Mouse (Mus musculus): Measurements from ENCODE around the gene Agtpbp1. TPM values are rescaled to one million over a fixed set of nuclear protein-coding genes. Genes with fewer than 3 reads are reported as not detected.

The Agtpbp1 gene
- polyA plus RNA-seq, 1 experiment from 2014 or later = 21.3 TPM

- H3K27ac ChIP-seq = no peak overlapping the region
- H3K27me3 ChIP-seq = no peaks in the 10 kb centered on the region
- H3K4me2 ChIP-seq (replicated peaks) = no peak overlapping the region
- H3K4me3 ChIP-seq = no peak overlapping the region
- no peak for ATAC-seq (ENCODE audit: insufficient number of reproducible peaks, insufficient read depth, low FRiP score, low TSS enrichment)
- WGBS = 90% methylated on average over 4 of the region's 4 CpGs
- H3K9ac ChIP-seq = no peak overlapping the region
- H3K36me3 ChIP-seq = no peaks in the 10 kb centered on the region
- no peaks in the 10 kb centered on the region for H3K9me3 ChIP-seq
- H3K4me1 ChIP-seq = no peaks in the 10 kb centered on the region
These were observed 172.4 kb downstream of the Agtpbp1 start for GRCm38 (mm10) chr13:59412672-59413071.

GRCm38 (mm10) chr13:59407182-59407581, 177.8 kb downstream of the Agtpbp1 start:
- no peak overlapping the region for H3K4me3 ChIP-seq

GRCm38 (mm10) chr13:59402026-59402775, 182.8 kb downstream of the Agtpbp1 start:
- 81% methylated on average over 14 of the region's 14 CpGs for WGBS
- ATAC-seq (ENCODE audit: insufficient number of reproducible peaks, insufficient read depth, low FRiP score, low TSS enrichment) = no peak
- Histone ChIP-seq H3K9me3 (no peaks in the 10 kb centered on the region), H3K4me2 (replicated peaks) (no peak overlapping the region), H3K9ac (no peak overlapping the region), H3K4me1 (no peaks in the 10 kb centered on the region), H3K4me3 (no peak overlapping the region), H3K36me3 (no peaks in the 10 kb centered on the region), H3K27ac (no peak overlapping the region), H3K27me3 (no peaks in the 10 kb centered on the region)

More at GRCm38 (mm10) chr13:59407182-59407581, 177.8 kb downstream of the Agtpbp1 start:
- 79% methylated on average over 6 of the region's 6 CpGs for WGBS
- Histone ChIP-seq H3K4me1 (no peaks in the 10 kb centered on the region), H3K4me2 (replicated peaks) (no peak overlapping the region), H3K9ac (no peak overlapping the region), H3K27ac (no peak overlapping the region), H3K27me3 (no peaks in the 10 kb centered on the region), H3K36me3 (no peaks in the 10 kb centered on the region), H3K9me3 (no peaks in the 10 kb centered on the region)
- no peak for ATAC-seq (ENCODE audit: insufficient number of reproducible peaks, insufficient read depth, low FRiP score, low TSS enrichment)

DNA sequence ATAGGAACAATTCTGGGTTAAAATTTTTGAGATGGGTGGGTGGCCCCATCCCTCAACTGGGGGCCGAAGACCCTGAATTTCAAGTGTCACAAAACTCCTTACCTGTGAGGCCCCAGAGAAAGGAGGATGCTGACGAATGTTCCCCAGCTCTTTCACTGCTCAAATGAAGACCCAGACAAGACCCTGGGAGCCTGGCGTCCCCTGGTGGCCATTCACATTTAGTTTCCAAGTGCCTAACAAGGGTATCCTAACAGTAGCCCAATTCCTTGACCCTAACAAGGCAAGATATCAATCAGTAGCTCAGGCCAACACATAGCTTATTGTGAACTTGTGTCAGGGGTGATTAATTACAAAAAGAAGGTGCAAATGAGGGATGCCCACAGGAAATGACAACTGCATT, 187.5 kb downstream of the Agtpbp1 start:
- no peak for ATAC-seq (ENCODE audit: insufficient number of reproducible peaks, insufficient read depth, low FRiP score, low TSS enrichment)
- no peak overlapping the region for H3K4me3 ChIP-seq
- WGBS = 33% methylated on average over 3 of the region's 3 CpGs

More for the DNA sequence above, 187.5 kb downstream of the Agtpbp1 start:
- no peaks in the 10 kb centered on the region for H3K9me3 ChIP-seq
- H3K4me2 ChIP-seq (replicated peaks) = no peak overlapping the region
- no peak overlapping the region for H3K9ac ChIP-seq
- no peaks in the 10 kb centered on the region for H3K4me1 ChIP-seq
- no peaks in the 10 kb centered on the region for H3K27me3 ChIP-seq
- no peaks in the 10 kb centered on the region for H3K36me3 ChIP-seq
- H3K27ac ChIP-seq = no peak overlapping the region

Other genes starting within 250 kb of the Agtpbp1 start
- 107 and 127 TPM in 2 replicates for gene Naa35, start within 50 bp of the Agtpbp1 start, polyA plus RNA-seq (2016; fragmentation: Nextera tagmentation; extraction: Ambion mirVana)
- 57.3 and 62.6 TPM in 2 replicates for gene Golm1, start 90.6 kb upstream of the Agtpbp1 start, polyA plus RNA-seq (2016; fragmentation: Nextera tagmentation; extraction: Ambion mirVana)
- gene 4921517D22Rik, start 108.9 kb upstream of the Agtpbp1 start, polyA plus RNA-seq (2016; fragmentation: Nextera tagmentation; extraction: Ambion mirVana) = not detected in 2 replicates
- gene Spata31d1a, start 125.1 kb upstream of the Agtpbp1 start, polyA plus RNA-seq (2016; fragmentation: Nextera tagmentation; extraction: Ambion mirVana) = 0.51 TPM in 1 of 2 replicates, not detected in the other
- gene Spata31d1b, start 127.1 kb upstream of the Agtpbp1 start, polyA plus RNA-seq (2016; fragmentation: Nextera tagmentation; extraction: Ambion mirVana) = not detected in 2 replicates
- not detected in 2 replicates for gene Spata31d1d, start 146.5 kb upstream of the Agtpbp1 start, polyA plus RNA-seq (2016; fragmentation: Nextera tagmentation; extraction: Ambion mirVana)
- 0.32 TPM in 1 of 2 replicates, not detected in the other for gene 1700014D04Rik, start 161.5 kb upstream of the Agtpbp1 start, polyA plus RNA-seq (2016; fragmentation: Nextera tagmentation; extraction: Ambion mirVana)
- gene Isca1, start 184.6 kb upstream of the Agtpbp1 start, polyA plus RNA-seq (2016; fragmentation: Nextera tagmentation; extraction: Ambion mirVana) = 113 and 115 TPM in 2 replicates
- gene Gm49354, start 197.0 kb upstream of the Agtpbp1 start, polyA plus RNA-seq (2016; fragmentation: Nextera tagmentation; extraction: Ambion mirVana) = not detected in 2 replicates
- gene Tut7, start 237.9 kb upstream of the Agtpbp1 start, polyA plus RNA-seq (2016; fragmentation: Nextera tagmentation; extraction: Ambion mirVana) = 47.8 and 57.0 TPM in 2 replicates

Measured in embryonic facial prominence, embryonic 12.5 days (tissue).